Mouse (Mus musculus) retina, adult 2 months (tissue): Measurements from ENCODE around the gene Exosc1.

Source experiments
- DNase-seq: peaks from one replicate; pipeline ENCODE4 v3.0.0-alpha.2; 2012; ENCODE audit warnings: low read depth, low spot score

The Exosc1 gene

GRCm38 (mm10) chr19:41913774-41914591, 19.2 kb downstream of the Exosc1 start:
- DNase-seq = no peak

GRCm38 (mm10) chr19:41912121-41913080, 20.8 kb downstream of the Exosc1 start:
- no peak for DNase-seq

GRCm38 (mm10) chr19:41911178-41912073, 21.8 kb downstream of the Exosc1 start, which contains the start of gene Pgam1:
Gene Pgam1 (plus strand): TSS chr19:41911923.
- peak; percentile 99 for DNase-seq

GRCm38 (mm10) chr19:41910396-41910795, 22.8 kb downstream of the Exosc1 start:
- no peak for DNase-seq

DNA sequence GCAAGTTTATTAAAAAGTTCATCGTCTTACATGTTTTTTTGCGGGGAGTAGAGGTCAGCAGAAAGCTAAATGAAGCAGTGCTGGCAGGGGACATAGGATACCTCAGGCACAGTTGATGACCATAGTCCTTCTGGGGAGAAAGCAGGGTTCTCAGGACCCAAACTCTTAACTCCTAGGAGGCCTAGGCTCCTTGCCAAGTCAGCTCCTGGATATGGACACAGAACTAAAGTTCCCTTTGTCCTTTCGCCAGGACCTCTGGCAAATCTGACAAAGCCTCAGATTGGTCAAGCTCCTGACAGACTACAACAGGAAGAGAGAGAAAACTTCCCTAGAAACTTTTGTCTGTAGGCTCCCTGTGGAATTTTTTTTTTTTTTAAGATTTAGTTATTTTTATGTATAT, 24.5 kb downstream of the Exosc1 start:
- no peak for DNase-seq

- no peak for DNase-seq
Measured at GRCm38 (mm10) chr19:41907079-41907760, 26.0 kb downstream of the Exosc1 start.

DNA sequence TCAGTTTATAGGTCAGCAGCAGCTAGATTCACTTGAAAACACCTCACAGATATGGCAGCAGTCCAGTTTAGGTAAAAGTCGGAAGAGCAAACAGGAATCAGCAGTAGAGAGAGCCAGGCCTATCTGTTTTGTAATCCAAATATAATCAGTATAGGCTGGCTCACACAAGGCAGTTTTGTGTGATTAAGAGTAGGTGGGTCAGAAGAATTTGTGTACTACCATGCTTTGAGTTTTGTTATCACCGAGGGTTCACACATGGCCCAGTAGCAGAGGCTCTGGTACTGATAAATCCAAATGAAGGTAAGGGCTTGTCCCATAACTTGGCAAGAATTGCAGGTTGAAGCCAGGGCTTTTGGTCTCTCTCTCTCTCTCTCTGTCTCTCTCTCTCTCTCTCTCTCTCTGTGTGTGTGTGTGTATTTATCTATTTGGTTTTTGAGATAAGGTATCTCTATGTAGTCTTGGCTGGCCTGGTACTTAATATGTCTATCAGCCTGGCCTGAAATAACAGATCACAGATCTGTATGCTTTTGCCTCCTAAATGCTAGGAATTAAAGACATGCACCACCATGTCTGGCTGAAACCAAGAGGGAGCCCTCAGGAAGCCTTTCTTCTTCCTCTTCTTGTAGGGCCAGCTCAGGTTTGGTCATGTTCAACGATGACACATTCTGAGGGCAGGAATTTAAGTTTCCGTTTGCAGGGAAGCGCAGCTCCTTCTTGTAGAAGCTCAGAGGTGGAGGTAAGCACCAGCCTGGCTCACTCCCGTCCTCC, 26.7 kb downstream of the Exosc1 start:
- DNase-seq = no peak

DNA sequence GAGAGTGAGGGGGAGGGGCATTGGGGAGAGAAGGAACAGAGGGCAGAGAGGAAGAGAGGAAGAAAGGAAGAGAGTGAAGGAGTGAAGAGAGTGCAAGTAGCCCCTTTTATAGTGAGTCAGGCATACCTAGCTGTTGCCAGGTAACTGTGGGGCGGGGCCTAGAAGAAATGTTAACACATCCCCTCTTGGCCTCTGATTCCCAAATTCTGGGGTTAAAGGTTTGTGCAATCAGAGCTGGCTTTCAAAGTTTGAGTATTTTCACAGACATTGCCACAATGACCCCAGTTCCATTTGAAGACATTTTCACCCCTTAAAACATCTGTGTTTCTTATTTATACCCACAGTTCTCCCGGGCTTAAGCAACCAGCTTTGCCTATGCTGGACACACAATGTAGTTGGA, 28.0 kb downstream of the Exosc1 start:
- DNase-seq = no peak

- no peak for DNase-seq
Measured at GRCm38 (mm10) chr19:41902848-41903593, 30.2 kb downstream of the Exosc1 start.

DNA sequence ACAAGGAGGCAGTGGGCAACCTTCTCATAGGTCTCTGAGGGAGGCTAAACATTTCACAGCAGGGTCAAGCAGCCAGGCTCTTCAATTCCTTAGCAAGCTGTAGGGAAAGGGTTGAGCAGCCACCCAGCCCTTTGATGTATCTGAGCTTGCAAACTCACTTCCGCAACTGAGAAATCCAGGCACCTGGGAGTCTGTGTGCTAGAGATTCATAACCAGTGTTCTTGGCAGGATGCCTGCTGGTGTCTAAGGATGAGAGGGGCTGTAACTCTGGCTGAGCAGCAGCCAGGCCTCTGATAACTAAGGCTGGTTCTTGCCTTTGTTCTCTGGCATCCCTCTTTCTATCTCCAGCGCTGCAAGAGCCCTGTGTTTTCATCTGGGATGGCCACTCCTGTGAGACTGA, 31.5 kb downstream of the Exosc1 start:
- no peak for DNase-seq

GRCm38 (mm10) chr19:41900495-41901090, 32.6 kb downstream of the Exosc1 start:
- no peak for DNase-seq

DNA sequence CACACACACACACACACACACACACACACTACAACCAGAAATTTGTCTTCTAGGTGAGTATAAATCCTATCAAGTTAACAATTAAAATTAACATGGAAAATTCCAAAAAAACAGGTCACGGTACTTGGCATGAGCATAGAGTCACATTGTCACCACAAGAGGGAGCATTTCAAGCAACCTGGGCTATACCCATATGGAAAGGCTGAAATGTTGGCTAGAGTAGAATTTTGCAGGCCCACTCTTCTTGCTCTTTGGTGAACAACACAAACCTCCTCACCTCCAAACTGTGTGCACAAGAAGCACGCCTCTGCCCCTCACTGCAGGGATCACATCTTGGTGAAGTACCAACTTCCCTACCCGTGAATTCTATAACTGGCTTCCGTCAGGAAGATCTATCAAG, 34.4 kb downstream of the Exosc1 start:
- DNase-seq = peak; percentile 32

DNA sequence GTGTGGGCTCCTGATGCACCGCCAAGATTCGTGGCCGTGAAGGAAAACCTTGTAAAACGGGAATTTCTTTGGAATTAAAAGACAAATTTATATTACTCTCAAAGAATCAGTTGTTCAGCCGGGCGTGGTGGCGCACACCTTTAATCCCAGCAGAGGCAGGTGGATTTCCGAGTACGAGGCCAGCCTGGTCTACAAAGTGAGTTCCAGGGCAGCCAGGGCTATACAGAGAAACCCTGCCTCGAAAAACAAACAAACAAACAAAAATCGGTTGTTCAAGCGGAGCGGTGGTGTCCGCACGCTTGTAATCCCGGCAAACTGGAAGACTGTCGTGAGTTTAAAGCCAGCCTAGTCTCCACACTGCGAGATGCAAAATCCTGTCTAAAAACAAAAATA, 36.9 kb downstream of the Exosc1 start:
- DNase-seq = no peak

DNA sequence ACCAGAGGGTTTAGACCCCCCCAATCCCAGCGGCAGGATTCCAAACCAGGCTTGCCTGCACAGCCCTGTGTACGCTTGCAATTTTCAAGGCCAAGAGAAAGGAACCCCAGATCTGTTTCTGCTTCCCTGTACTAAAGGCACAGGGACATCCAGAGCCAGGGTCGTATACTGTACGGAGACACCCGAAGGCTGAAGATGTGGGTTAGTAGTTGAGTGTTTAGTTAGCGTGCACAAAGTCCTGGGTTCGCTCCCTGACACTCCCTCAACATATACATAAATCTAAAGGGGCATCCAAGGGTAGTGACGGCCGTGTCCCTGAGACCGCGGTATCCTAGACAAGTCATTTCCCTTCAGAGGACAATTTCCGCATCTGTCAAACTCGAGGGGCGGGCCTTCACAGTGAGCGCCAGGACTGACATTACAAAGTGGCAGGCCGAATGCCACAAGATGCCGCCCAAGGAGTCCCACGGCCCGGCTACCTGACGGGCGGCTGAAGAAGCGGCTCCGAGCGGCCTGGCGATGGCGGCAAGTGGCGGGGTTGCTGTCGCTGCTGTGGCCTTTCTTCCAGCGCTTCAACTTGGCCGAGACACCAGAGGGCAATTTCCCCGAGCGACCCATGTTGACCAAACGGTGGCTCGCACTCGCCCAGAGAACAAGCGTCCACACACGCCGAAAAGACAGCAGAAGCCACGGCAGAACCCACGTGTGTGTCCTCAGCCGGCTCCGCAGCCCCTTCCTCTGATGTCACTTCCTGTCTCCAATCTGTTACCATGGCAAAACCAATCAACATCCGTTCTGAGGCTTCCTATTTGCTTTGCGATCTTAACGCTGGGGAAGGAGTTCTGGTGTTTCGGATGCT, 37.5 kb downstream of the Exosc1 start, which contains the start of gene Rrp12:
Gene Rrp12, minus strand, starts transcription at position 714 of the 859 bp plus-strand sequence.
- peak; percentile 88 for DNase-seq

- DNase-seq = no peak
Measured at GRCm38 (mm10) chr19:41894959-41895358, 38.3 kb downstream of the Exosc1 start.

- DNase-seq = no peak
Measured at GRCm38 (mm10) chr19:41888191-41888590, 45.0 kb downstream of the Exosc1 start.

GRCm38 (mm10) chr19:41883882-41884281, 49.3 kb downstream of the Exosc1 start:
- DNase-seq = no peak

DNA sequence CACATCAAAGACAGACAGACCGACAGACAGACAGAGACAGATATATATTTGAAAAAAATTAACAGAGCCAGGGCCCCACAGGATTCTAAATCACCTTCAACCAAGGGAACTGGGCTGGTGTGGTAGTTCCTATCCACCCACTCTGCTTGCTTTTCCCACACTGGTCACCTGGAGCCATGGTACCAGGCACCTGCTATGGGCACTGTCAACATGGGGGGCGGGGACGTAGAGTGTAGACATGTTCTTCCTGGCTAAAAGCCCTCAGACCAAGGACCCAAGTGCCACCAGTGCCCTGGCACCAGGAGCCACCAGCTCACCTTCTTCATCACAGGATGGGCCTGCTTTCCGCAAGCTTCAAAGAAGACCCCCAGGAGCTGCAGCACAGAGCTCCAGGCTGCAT, 51.4 kb downstream of the Exosc1 start:
- no peak for DNase-seq
